Mouse (Mus musculus) liver, postnatal 0 days (tissue): ENCODE data around the gene Olfr963.

Experiments
- CTCF ChIP-seq: sonication (generic); IDR thresholded peaks from 2 replicates; pipeline ENCODE4 v1.5.1; 2016; ENCODE audit warnings: antibody characterized with exemption, low read depth
- EP300 ChIP-seq: IDR thresholded peaks from 2 replicates; pipeline ENCODE4 v1.6.1; 2016; ENCODE audit warnings: antibody characterized with exemption, low read depth, mild to moderate bottlenecking

- no peak for TF ChIP-seq EP300
- no peak for TF ChIP-seq CTCF
Measured at GRCm38 (mm10) chr9:39654756-39655396, 12.1 kb upstream of the Olfr963 start.
